Mouse (Mus musculus) heart, embryonic 14.5 days (tissue): ENCODE measurements at regions not wholly inside any gene's neighbourhood (a gene's known extent, or its start where the extent isn't known, plus 50 kb on each side); places are given as distances from the start of the nearest gene placed in this dataset.

Experiments used
- ATAC-seq: fragments of 200-750 bp; cut with Nextera tagmentation; 2 replicates; pipeline ENCODE4 v1.8.0; 2017; ENCODE audit warnings: low read depth, moderate TSS enrichment; ENCODE audit not compliant: insufficient number of reproducible peaks, insufficient read depth, low FRiP score
- H3K27ac ChIP-seq, 2 experiments: fragments of 200-500 bp in 1 of 2; fragments of 300-500 bp in 1 of 2; sonication (generic) in 1 of 2; replicated peaks in 1 of 2; 2 replicates each; pipeline ENCODE4 v1.5.1; 2012 to 2014; ENCODE audit warnings: low read depth in 2 of 2, low read length in 2 of 2, control low read depth in 1 of 2, mild to moderate bottlenecking in 1 of 2, mixed read lengths in 1 of 2; ENCODE audit not compliant: control insufficient read depth in 1 of 2, insufficient read depth in 1 of 2
- H3K27me3 ChIP-seq: fragments of 300-500 bp; sonication (generic); 2 replicates; pipeline ENCODE4 v1.6.1; 2014; ENCODE audit warnings: mild to moderate bottlenecking, low read length, control low read depth; ENCODE audit not compliant: control insufficient read depth, insufficient read depth
- H3K36me3 ChIP-seq: fragments of 300-500 bp; sonication (generic); 2 replicates; pipeline ENCODE4 v1.6.1; 2014; ENCODE audit warnings: mild to moderate bottlenecking, control low read depth, low read length, mixed read lengths; ENCODE audit not compliant: control insufficient read depth, insufficient read depth
- H3K4me1 ChIP-seq, 2 experiments: fragments of 200-500 bp in 1 of 2; fragments of 300-500 bp in 1 of 2; sonication (generic) in 1 of 2; 2 replicates each; pipeline ENCODE4 v1.6.1; 2012 to 2014; ENCODE audit warnings: low read length in 2 of 2, control low read depth in 1 of 2, mixed read lengths in 1 of 2; ENCODE audit not compliant: control insufficient read depth in 2 of 2, insufficient read depth in 2 of 2
- H3K4me2 ChIP-seq: fragments of 300-500 bp; sonication (generic); 2 replicates; pipeline ENCODE4 v1.6.1; 2014; ENCODE audit warnings: mild to moderate bottlenecking, low read length
- H3K4me3 ChIP-seq, 2 experiments: fragments of 200-500 bp in 1 of 2; fragments of 300-500 bp in 1 of 2; sonication (generic) in 1 of 2; 2 replicates each; pipeline ENCODE4 v1.5.1; 2012 to 2014; ENCODE audit warnings: low read length in 2 of 2, mild to moderate bottlenecking in 2 of 2, control low read depth in 1 of 2, low read depth in 1 of 2, moderate library complexity in 1 of 2; ENCODE audit not compliant: control insufficient read depth in 1 of 2, insufficient read depth in 1 of 2
- H3K9ac ChIP-seq: fragments of 300-500 bp; sonication (generic); 2 replicates; pipeline ENCODE4 v1.6.1; 2014; ENCODE audit warnings: mild to moderate bottlenecking, low read length
- H3K9me3 ChIP-seq: fragments of 300-500 bp; sonication (generic); 2 replicates; pipeline ENCODE4 v1.6.1; 2016; ENCODE audit warnings: low read length, control low read depth; ENCODE audit not compliant: control insufficient read depth
- WGBS: fragments of 180-500 bp; shearing (Covaris S2); extraction: QIAGEN DNeasy Blood & Tissue Kit; methylation state at CpG from one replicate; pipeline ENCODE4 v1.1.7; 2014; 5-methylcytosine and 5-hydroxymethylcytosine counted together

- WGBS = 84% methylated on average over 5 of the region's 5 CpGs
- H3K27me3 ChIP-seq = peaks cover 26% of the 10 kb centered on the region
- no peak for ATAC-seq
- no peak overlapping the region for H3K4me2 ChIP-seq
- no peaks in the 10 kb centered on the region for H3K9me3 ChIP-seq
- no peaks in the 10 kb centered on the region for H3K4me1 ChIP-seq
- H3K4me3 ChIP-seq = no peak overlapping the region
- no peak overlapping the region for H3K27ac ChIP-seq
- H3K36me3 ChIP-seq = no peaks in the 10 kb centered on the region
- H3K9ac ChIP-seq = no peak overlapping the region
Measured at GRCm38 (mm10) chr19:14795910-14796309, 198.1 kb upstream of the Tle4 start.

- Histone ChIP-seq H3K9ac (no peak overlapping the region), H3K4me1 (peaks cover 0 to 4% of the 10 kb centered on the region in 2 experiments; a peak in 2 of 4 replicates), H3K4me2 (no peak overlapping the region), H3K4me3 (no peak overlapping the region), H3K9me3 (no peaks in the 10 kb centered on the region), H3K36me3 (no peaks in the 10 kb centered on the region), H3K27me3 (peaks cover 8% of the 10 kb centered on the region; the same call in 1 of the 2 replicates), H3K27ac (no peak overlapping the region)
- WGBS = 93% methylated on average over 1 of the region's 1 CpGs
- no peak for ATAC-seq
Measured at GRCm38 (mm10) chr19:14789992-14790391, 192.1 kb upstream of the Tle4 start.

- ATAC-seq = no peak
- Histone ChIP-seq H3K27ac (no peak overlapping the region), H3K9ac (no peak overlapping the region), H3K36me3 (no peaks in the 10 kb centered on the region), H3K4me1 (peaks cover 0 to 4% of the 10 kb centered on the region in 2 experiments; a peak in 2 of 4 replicates), H3K4me2 (no peak overlapping the region), H3K27me3 (peaks cover 5% of the 10 kb centered on the region; the same call in 1 of the 2 replicates), H3K4me3 (no peak overlapping the region), H3K9me3 (no peaks in the 10 kb centered on the region)
- 81% methylated on average over 4 of the region's 4 CpGs for WGBS
Measured at GRCm38 (mm10) chr19:14788630-14789029, 190.8 kb upstream of the Tle4 start.

GRCm38 (mm10) chr19:14786868-14787267 lies 189.0 kb upstream of the Tle4 start:
- Histone ChIP-seq H3K9ac (no peak overlapping the region), H3K27me3 (0 out of 2 replicates have a peak, but pooled peaks cover 4% of the 10 kb centered on the region), H3K4me2 (no peak overlapping the region), H3K36me3 (no peaks in the 10 kb centered on the region), H3K27ac (no peak overlapping the region), H3K4me1 (peaks cover 0 to 4% of the 10 kb centered on the region in 2 experiments; a peak in 2 of 4 replicates), H3K9me3 (no peaks in the 10 kb centered on the region), H3K4me3 (no peak overlapping the region)
- WGBS = 42% methylated on average over 8 of the region's 8 CpGs
- ATAC-seq = no peak

GRCm38 (mm10) chr19:14785661-14786060 lies 187.8 kb upstream of the Tle4 start:
- 0 out of 2 replicates have a peak, but pooled peaks cover 3% of the 10 kb centered on the region for H3K27me3 ChIP-seq
- H3K4me3 ChIP-seq = no peak overlapping the region
- H3K36me3 ChIP-seq = no peaks in the 10 kb centered on the region
- no peak for ATAC-seq
- no peak overlapping the region for H3K27ac ChIP-seq
- H3K9me3 ChIP-seq = no peaks in the 10 kb centered on the region
- peaks cover 0 to 4% of the 10 kb centered on the region in 2 experiments; a peak in 2 of 4 replicates for H3K4me1 ChIP-seq
- no peak overlapping the region for H3K4me2 ChIP-seq
- 44% methylated on average over 3 of the region's 3 CpGs for WGBS
- H3K9ac ChIP-seq = no peak overlapping the region

GRCm38 (mm10) chr19:14777709-14778108 lies 179.9 kb upstream of the Tle4 start:
- 41% methylated on average over 7 of the region's 7 CpGs for WGBS
- peak overlapping the region; percentile 23; the same call in 1 of the 2 replicates for H3K4me2 ChIP-seq
- ATAC-seq = no peak

GRCm38 (mm10) chr19:14777198-14777597 lies 179.3 kb upstream of the Tle4 start:
- WGBS = 12% methylated on average over 10 of the region's 10 CpGs
- ATAC-seq = no peak
- no peaks in the 10 kb centered on the region for H3K9me3 ChIP-seq
- peaks cover 2 to 6% of the 10 kb centered on the region in 2 experiments; a peak in 1 of 4 replicates for H3K4me1 ChIP-seq
- H3K36me3 ChIP-seq = no peaks in the 10 kb centered on the region
- no peak overlapping the region for H3K4me3 ChIP-seq
- 0 out of 2 replicates have a peak, but pooled peaks cover 13% of the 10 kb centered on the region for H3K27me3 ChIP-seq
- no peak overlapping the region for H3K9ac ChIP-seq
- peak overlapping the region; percentile 23 for H3K4me2 ChIP-seq
- H3K27ac ChIP-seq = no peak overlapping the region

More at GRCm38 (mm10) chr19:14777709-14778108, 179.9 kb upstream of the Tle4 start:
- Histone ChIP-seq H3K9ac (no peak overlapping the region), H3K27ac (no peak overlapping the region), H3K4me3 (no peak overlapping the region), H3K36me3 (no peaks in the 10 kb centered on the region), H3K4me1 (0 out of 4 replicates have a peak, but pooled peaks cover 0 to under 1% of the 10 kb centered on the region in 2 experiments), H3K9me3 (no peaks in the 10 kb centered on the region), H3K27me3 (0 out of 2 replicates have a peak, but pooled peaks cover 13% of the 10 kb centered on the region)

GRCm38 (mm10) chr19:14776791-14777190 lies 178.9 kb upstream of the Tle4 start:
- no peaks in the 10 kb centered on the region for H3K9me3 ChIP-seq
- 75% methylated on average over 5 of the region's 5 CpGs for WGBS
- peaks cover 2 to 7% of the 10 kb centered on the region in 2 experiments; a peak in 1 of 4 replicates for H3K4me1 ChIP-seq
- no peak for ATAC-seq
- no peak overlapping the region for H3K27ac ChIP-seq
- H3K4me2 ChIP-seq = no peak overlapping the region
- 0 out of 2 replicates have a peak, but pooled peaks cover 13% of the 10 kb centered on the region for H3K27me3 ChIP-seq
- no peak overlapping the region for H3K4me3 ChIP-seq
- H3K36me3 ChIP-seq = no peaks in the 10 kb centered on the region
- H3K9ac ChIP-seq = no peak overlapping the region
